Mouse (Mus musculus): ENCODE results near the gene Morn4. TPM values are rescaled to one million over a fixed set of nuclear protein-coding genes. Genes with fewer than 3 reads are reported as not detected.

The Morn4 gene
- polyA plus RNA-seq, 1 experiment from 2014 or later = 22.2 TPM

GRCm38 (mm10) chr19:42118596-42118995 lies 32.4 kb upstream of the Morn4 start:
- Histone ChIP-seq H3K9me3 (replicated peaks; ENCODE audit: low read length) (no peaks in the 10 kb centered on the region), H3K27me3 (ENCODE audit: insufficient read depth, low read length) (no peaks in the 10 kb centered on the region), H3K27ac (no peak overlapping the region), H3K4me2 (ENCODE audit: low read length) (no peak overlapping the region), H3K4me1 (replicated peaks; ENCODE audit: insufficient read depth, low read length) (no peaks in the 10 kb centered on the region), H3K9ac (ENCODE audit: low read depth, low read length) (no peak overlapping the region), H3K4me3 (replicated peaks; ENCODE audit: low read depth, low read length) (no peak overlapping the region), H3K36me3 (ENCODE audit: insufficient read depth, low read length) (peaks cover 41% of the 10 kb centered on the region)
- no peak for DNase-seq (ENCODE audit: low spot score)
- ATAC-seq (replicated peaks; ENCODE audit: low FRiP score, low read depth) = no peak
- TF ChIP-seq CTCF (IDR thresholded peaks at IDR 0.05; ENCODE audit: low read depth) = no peak
- WGBS = 54% methylated on average over 5 of the region's 5 CpGs

- WGBS = 90% methylated on average over 9 of the region's 9 CpGs
Observed at GRCm38 (mm10) chr19:42118142-42118541, 32.0 kb upstream of the Morn4 start.

GRCm38 (mm10) chr19:42115783-42116335 lies 29.7 kb upstream of the Morn4 start:
- no peak for DNase-seq (ENCODE audit: low spot score)
- peaks cover 28% of the 10 kb centered on the region for H3K36me3 ChIP-seq (ENCODE audit: insufficient read depth, low read length)
- no peak for TF ChIP-seq CTCF (IDR thresholded peaks at IDR 0.05; ENCODE audit: low read depth)
- no peaks in the 10 kb centered on the region for H3K4me1 ChIP-seq (replicated peaks; ENCODE audit: insufficient read depth, low read length)
- no peak for ATAC-seq (replicated peaks; ENCODE audit: low FRiP score, low read depth)
- no peaks in the 10 kb centered on the region for H3K27me3 ChIP-seq (ENCODE audit: insufficient read depth, low read length)
- H3K9ac ChIP-seq (ENCODE audit: low read depth, low read length) = no peak overlapping the region
- WGBS = 87% methylated on average over 4 of the region's 4 CpGs
- no peak overlapping the region for H3K4me2 ChIP-seq (ENCODE audit: low read length)
- no peaks in the 10 kb centered on the region for H3K9me3 ChIP-seq (replicated peaks; ENCODE audit: low read length)
- no peak overlapping the region for H3K4me3 ChIP-seq (replicated peaks; ENCODE audit: low read depth, low read length)
- no peak overlapping the region for H3K27ac ChIP-seq

More at GRCm38 (mm10) chr19:42118142-42118541, 32.0 kb upstream of the Morn4 start:
- Histone ChIP-seq H3K4me3 (replicated peaks; ENCODE audit: low read depth, low read length) (no peak overlapping the region), H3K9ac (ENCODE audit: low read depth, low read length) (no peak overlapping the region), H3K4me1 (replicated peaks; ENCODE audit: insufficient read depth, low read length) (no peaks in the 10 kb centered on the region), H3K36me3 (ENCODE audit: insufficient read depth, low read length) (peaks cover 37% of the 10 kb centered on the region), H3K27ac (no peak overlapping the region), H3K27me3 (ENCODE audit: insufficient read depth, low read length) (no peaks in the 10 kb centered on the region), H3K9me3 (replicated peaks; ENCODE audit: low read length) (no peaks in the 10 kb centered on the region), H3K4me2 (ENCODE audit: low read length) (no peak overlapping the region)
- ATAC-seq (replicated peaks; ENCODE audit: low FRiP score, low read depth) (no peak), DNase-seq (ENCODE audit: low spot score) (no peak)
- no peak for TF ChIP-seq CTCF (IDR thresholded peaks at IDR 0.05; ENCODE audit: low read depth)

- no peak overlapping the region for H3K4me3 ChIP-seq (replicated peaks; ENCODE audit: low read depth, low read length)
- no peaks in the 10 kb centered on the region for H3K9me3 ChIP-seq (replicated peaks; ENCODE audit: low read length)
- H3K27ac ChIP-seq = no peak overlapping the region
- H3K4me1 ChIP-seq (replicated peaks; ENCODE audit: insufficient read depth, low read length) = no peaks in the 10 kb centered on the region
- H3K27me3 ChIP-seq (ENCODE audit: insufficient read depth, low read length) = no peaks in the 10 kb centered on the region
- peaks cover 21% of the 10 kb centered on the region; the same call in 1 of the 2 replicates for H3K36me3 ChIP-seq (ENCODE audit: insufficient read depth, low read length)
- DNase-seq (ENCODE audit: low spot score) (no peak), ATAC-seq (replicated peaks; ENCODE audit: low FRiP score, low read depth) (no peak)
- WGBS = 97% methylated on average over 9 of the region's 9 CpGs
- H3K9ac ChIP-seq (ENCODE audit: low read depth, low read length) = no peak overlapping the region
- H3K4me2 ChIP-seq (ENCODE audit: low read length) = no peak overlapping the region
- no peak for TF ChIP-seq CTCF (IDR thresholded peaks at IDR 0.05; ENCODE audit: low read depth)
Observed at GRCm38 (mm10) chr19:42104681-42105080, 18.5 kb upstream of the Morn4 start.

- Histone ChIP-seq H3K27me3 (ENCODE audit: insufficient read depth, low read length) (no peaks in the 10 kb centered on the region), H3K4me1 (replicated peaks; ENCODE audit: insufficient read depth, low read length) (no peaks in the 10 kb centered on the region), H3K36me3 (ENCODE audit: insufficient read depth, low read length) (peaks cover 11% of the 10 kb centered on the region; the same call in 1 of the 2 replicates), H3K9me3 (replicated peaks; ENCODE audit: low read length) (no peaks in the 10 kb centered on the region), H3K27ac (no peak overlapping the region), H3K4me3 (replicated peaks; ENCODE audit: low read depth, low read length) (no peak overlapping the region), H3K9ac (ENCODE audit: low read depth, low read length) (no peak overlapping the region), H3K4me2 (ENCODE audit: low read length) (no peak overlapping the region)
- no peak for TF ChIP-seq CTCF (IDR thresholded peaks at IDR 0.05; ENCODE audit: low read depth)
- 86% methylated on average over 3 of the region's 3 CpGs for WGBS
- ATAC-seq (replicated peaks; ENCODE audit: low FRiP score, low read depth) (no peak), DNase-seq (ENCODE audit: low spot score) (no peak)
Observed at GRCm38 (mm10) chr19:42099406-42099805, 13.2 kb upstream of the Morn4 start.

GRCm38 (mm10) chr19:42090637-42091141 lies 4.5 kb upstream of the Morn4 start:
- Histone ChIP-seq H3K4me2 (ENCODE audit: low read length) (peak overlapping the region; percentile 90), H3K9ac (ENCODE audit: low read depth, low read length) (peak overlapping the region; percentile 87), H3K27ac (peak overlapping the region; percentile 95), H3K27me3 (ENCODE audit: insufficient read depth, low read length) (no peaks in the 10 kb centered on the region), H3K4me3 (replicated peaks; ENCODE audit: low read depth, low read length) (peak overlapping the region; percentile 73), H3K4me1 (replicated peaks; ENCODE audit: insufficient read depth, low read length) (peaks cover 10% of the 10 kb centered on the region; the same call in 1 of the 2 replicates), H3K9me3 (replicated peaks; ENCODE audit: low read length) (no peaks in the 10 kb centered on the region), H3K36me3 (ENCODE audit: insufficient read depth, low read length) (no peaks in the 10 kb centered on the region)
- peak; percentile 59 for ATAC-seq (replicated peaks; ENCODE audit: low FRiP score, low read depth)
- WGBS = under 1% methylated on average over 52 of the region's 52 CpGs
- DNase-seq (ENCODE audit: low spot score) = peak; percentile 65
- peak; percentile 23; the same call in 1 of the 2 replicates for TF ChIP-seq CTCF (IDR thresholded peaks at IDR 0.05; ENCODE audit: low read depth)
